Mouse (Mus musculus) left cerebral cortex, adult 11 months (tissue): ENCODE data around the gene Mlip.
"Not testable (repeated sequence)": the region's sequence is repeated elsewhere in the genome, so short reads cannot be mapped to it uniquely, and the experiment has no call there.

Experiments used
- DNase-seq: peaks from one replicate; pipeline ENCODE4 v3.0.0; 2022; ENCODE audit warnings: low spot score

Gene Mlip

DNA sequence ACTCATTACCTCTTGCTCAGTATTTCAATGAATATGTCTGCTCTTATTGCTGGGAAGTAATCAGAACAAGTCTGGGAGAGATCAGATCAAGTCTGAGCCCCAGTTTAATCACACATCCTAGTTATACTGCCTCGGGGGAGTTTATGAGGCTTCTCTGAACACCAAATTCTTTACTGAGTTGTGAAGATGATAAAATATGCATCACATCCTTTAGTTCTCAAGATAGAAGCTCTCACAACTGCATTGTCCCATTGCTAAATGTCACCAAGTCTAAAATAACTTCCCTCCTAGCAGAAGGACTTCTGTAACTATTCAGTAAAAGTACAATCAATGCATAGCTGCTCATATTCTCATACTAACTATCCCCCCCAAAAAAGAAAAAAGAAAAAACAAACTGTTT lies 154.5 kb downstream of the Mlip start:
- DNase-seq, result no peak

DNA sequence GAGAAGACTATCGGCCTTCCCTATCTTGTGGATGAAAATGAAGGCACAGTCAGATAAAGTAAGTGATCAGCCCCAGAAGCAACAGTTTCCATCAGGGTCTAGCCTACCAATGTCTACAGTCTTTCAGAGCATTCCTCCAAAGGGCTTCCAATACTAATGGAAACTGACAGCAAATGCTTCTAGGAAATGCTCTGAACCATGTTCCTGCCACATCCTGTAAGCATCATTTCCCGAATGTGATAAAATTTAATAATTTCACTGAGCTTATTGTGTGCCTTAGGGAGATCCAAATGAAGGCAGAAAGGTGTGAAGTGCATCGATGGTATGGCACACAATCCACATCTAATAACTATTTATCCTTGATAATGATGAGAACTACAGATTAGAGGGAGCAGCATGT lies 173.3 kb downstream of the Mlip start:
- no peak for DNase-seq

DNA sequence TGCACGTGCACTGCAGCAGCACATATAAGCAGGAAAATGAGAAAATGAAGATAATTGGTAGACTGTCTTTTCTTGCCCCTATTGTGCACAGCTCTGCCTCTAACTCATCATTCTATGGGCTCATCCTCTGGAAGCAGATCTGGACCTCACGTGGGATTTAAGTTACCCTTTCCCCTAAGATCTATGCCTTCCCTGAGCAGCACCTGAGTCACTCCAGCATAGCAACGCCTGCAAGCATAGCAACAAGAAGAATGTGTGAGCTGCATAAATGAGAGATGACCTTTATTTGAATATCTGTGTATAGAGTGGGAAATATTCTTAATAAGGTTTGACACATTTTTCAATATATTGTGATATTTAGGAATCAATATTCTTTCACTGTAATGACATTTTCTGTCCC lies 176.9 kb downstream of the Mlip start:
- DNase-seq, result no peak

DNA sequence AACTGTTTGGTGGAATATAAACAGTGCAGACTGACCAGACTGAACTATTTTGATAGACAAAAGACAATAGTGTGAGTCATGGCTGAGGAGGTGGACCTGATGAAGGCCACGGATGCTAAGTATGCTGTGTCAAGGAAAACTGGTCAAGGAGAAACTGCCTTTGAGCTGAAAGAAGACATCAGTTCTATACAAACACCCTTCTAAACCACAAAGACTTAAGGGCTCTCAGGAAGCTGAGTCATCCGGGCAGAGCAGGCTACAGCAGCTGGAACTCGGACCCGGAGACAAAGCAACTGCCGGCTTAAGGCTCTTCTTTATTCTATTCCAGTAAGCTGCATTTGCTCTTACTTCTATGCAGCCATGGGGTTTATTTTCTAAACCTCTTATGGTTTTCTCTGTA lies 180.7 kb downstream of the Mlip start:
- no peak for DNase-seq

DNA sequence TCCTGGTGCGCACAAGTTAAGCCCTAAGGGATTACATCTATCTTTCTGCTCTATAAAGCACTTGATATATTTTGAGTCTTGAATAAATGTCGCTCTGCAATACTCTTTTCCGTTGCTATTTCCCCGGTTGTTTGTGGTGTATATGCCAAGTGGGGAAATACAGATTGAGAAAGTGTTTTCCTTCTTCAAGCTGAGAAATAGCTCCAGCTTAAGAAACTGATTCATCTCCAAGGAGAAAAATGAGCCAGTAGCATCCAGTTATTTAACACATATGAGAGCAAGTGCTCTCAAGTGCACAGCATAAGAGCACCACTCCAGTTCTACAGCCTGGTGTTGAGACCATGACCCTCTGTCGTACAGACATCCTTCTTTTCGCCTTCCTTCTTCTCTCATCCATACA lies 186.9 kb downstream of the Mlip start:
- no peak for DNase-seq

DNA sequence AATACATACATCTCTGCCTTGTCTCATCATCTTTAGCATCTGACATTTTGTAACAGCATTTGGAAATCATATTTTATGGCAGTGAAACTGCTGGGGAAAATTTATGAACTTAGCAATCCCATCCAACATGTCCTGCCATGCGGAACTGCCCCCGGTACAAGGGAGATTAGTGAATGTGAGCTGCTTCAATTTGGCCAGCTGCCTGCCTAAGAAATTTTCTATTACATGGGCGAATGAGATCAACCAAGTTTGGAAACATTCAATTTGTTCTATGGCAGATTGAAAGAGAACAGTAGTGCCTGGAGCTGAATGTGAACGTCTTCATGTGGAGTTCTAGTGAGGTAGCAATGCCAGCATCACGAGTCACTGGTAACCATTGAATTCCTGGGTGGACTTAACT lies 191.0 kb downstream of the Mlip start:
- DNase-seq, result no peak

DNA sequence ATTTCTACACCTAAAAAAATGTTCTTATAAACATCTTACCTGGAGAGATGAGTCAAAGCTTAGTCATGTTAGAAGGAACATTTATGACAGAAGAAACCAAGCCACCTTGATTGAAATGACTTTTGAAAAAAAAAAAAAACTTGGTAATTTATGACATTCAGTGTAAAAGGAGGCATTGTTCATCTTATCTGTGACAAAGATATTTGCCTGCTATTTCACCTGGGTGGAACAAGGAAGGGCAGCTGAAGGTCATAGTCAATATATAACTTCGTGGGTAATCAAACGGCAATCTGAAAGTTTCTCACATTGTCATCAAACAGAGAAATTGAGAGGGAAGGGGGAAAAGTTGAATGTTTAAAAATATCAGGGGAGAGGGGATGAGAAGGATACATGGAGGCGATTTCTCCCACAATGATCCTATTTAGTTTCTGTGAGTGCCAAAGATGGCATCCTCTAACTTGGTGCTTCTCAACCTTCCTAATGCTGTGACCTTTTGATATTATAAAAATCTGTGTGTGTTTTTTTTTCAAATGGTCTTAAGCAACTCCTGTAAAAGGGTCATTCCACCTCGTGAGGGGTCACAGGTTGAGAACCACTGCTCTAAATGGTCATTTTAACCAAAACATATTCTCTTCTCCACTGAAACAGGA lies 192.4 kb downstream of the Mlip start:
- no peak for DNase-seq

DNA sequence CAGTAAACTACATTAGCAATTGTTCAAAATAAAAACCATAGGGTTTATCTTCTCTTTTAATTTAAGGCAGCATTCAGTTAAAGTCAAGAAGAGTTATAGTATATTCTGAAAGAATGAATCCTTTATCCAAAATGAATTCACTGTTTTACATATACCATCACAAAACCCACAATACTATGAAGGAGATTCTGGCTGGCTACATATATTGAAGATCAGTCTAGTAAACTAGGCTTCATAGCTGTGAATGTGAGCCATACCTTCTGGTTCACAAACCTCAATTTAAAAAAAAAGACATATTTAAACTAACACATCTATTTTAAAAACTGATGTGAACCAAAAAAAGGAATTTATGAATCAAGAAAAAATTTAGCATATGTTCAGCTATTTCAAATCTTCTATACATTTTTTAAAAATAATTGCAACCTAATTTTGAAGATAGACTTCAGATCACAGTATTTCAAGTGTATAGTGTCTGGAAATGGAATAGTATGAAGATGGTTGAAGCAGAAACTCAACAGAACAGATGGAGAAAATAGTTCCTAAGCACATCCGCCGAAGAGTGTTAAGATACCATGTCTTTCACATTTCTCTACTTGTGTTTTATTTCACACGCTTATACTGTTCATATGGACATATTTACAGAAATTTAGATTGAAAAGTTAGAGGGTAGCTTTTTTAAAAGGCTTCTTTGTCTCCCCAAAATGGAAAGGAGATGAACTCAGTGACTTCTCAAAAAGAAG lies 204.1 kb downstream of the Mlip start:
- no peak for DNase-seq

DNA sequence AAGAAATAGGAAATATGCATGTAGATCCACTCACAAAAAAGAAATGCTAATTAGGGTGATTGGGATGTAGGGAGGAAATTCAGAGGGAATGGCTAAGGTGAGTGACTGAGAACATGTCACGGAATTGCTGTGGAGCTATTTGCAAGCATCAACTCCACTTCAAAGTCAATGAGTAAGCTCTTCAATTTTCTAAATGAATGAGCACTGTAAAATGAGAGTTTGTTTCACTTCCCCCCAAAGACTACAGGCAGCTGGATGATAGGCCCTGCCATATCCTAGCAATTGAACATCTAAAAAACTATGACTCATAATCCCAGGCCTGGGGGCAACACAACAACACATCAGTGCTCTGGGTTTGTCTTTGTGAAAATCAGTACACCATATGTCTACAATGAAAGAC lies 233.0 kb downstream of the Mlip start:
- DNase-seq, result no peak

DNA sequence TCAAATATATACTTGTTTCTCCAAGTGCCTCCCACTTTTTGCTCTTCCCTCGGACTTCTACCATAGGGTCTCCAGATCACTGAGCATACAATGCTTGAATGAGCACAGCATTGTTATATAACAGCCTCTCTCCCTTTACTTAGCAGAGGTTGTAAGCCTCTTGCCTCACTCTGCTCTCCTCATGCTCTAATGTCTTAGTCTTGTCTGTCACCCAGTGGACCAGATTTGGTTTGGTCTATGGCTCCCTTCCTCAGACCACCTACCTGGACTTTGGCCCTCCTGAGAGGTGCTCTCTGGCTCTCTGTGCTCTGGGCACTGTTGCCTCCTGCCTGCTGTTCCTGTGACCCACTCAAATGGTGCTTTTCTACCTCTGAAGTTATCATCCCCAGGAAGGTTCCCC lies 255.9 kb downstream of the Mlip start:
- DNase-seq, result no peak

DNA sequence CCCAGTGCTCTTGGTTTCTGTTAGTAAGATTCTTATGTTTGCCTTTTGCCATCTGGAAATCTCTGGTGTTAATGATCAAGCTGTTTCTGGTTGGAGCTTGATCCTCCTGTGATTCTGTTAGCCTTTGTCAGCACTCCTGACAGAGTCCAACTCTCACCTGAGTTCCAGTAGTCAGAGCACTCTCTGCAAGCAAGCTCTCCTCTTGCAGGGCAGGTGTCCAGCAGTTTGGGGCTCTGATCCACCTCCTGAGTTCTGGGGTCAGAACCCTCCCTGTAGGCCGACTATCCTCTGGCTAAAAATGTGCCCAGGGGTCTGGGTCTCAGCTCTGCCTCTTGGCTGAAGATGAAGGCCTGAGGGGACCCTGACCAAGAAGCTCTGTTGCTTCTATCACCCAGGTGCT lies 269.5 kb downstream of the Mlip start:
- not testable (repeated sequence) for DNase-seq

DNA sequence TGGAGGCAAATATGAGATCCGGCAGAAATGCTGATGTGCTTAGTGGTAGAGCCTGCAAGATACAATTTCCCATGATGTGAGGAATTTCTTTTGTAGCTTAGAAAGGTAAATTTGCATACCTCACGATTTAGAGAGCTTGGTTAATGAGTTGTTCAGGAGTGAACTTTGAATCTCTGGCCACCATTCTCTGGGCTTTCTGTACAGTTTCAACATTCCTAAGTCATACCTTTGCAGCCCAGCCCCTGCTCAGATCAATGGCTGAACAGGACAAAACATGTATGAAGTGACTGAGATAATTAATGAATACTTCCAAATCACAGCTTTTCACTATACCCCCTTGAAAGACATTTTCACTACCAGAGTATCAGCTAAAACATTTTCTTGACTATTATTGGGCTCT lies 281.1 kb downstream of the Mlip start:
- DNase-seq, result no peak

DNA sequence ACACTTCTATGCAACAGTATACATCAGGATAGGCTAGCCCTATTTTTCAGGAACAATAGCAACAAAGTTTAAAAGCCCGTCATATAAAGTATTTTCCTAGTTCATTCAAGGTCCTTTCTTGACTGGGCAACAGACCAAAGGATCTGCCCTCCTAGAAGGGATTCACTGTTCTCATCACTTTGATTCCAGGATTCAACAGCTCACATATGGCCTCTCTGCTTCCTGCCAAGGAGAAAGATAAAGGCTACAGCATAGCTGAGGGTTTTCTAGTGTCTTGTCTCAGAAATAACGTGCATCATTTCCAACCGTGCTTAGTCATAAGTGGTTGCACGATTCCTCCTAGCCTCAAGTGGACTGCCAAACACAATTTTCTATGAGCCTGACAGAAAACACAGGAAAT lies 296.2 kb downstream of the Mlip start:
- no peak for DNase-seq

DNA sequence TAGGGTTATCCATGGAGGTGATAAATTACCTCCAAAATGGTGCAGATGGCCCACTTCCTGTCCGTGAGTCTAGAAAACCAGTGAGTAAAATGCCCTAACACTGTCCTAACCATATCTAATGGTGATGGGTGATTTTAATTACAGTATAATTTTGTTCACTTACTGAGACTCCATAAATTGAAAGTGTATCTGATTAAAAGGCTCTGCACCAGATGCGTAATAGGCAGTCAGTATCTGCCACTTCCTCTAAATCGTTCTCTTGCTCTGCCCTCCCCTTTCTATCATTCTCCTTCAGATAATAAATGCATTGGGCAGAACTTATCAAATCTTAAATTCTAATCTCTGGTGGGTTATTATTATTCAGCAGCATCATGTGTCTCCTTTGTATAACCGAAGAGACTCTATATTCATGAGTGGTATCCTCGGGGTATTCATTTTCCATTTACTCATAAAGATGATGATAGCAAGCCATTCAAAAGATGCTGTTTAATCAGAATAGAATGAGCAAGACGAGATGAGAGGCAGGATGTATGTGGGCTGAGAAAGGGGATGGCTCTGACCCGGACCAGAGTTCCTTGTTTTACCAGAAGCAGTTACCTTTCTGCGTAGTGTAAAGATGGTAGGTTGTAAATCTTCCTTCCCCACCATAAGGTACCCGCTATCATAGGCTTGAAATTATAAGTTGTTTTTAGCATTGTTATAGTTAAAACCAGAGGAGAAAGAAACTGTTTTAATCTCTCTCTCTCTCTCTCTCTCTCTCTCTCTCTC lies 298.2 kb downstream of the Mlip start:
- DNase-seq, result no peak
